Mouse (Mus musculus) MEL (cell line): Measurements from ENCODE around the gene 2810021J22Rik.

Experiments used
- CHD1 ChIP-seq: IDR thresholded peaks from 2 replicates; pipeline ENCODE4 v1.6.1; 2012; ENCODE audit warnings: low read depth, mild to moderate bottlenecking, inconsistent platforms, low read length, improper control_type of control experiment
- CHD2 ChIP-seq: IDR thresholded peaks from 2 replicates; pipeline ENCODE4 v1.6.1; 2011; ENCODE audit warnings: low read length, improper control_type of control experiment
- CTCF ChIP-seq, 3 experiments: IDR thresholded peaks in 2 of 3; conservative IDR thresholded peaks in 1 of 3; 2 replicates each; pipeline ENCODE4 v1.5.1; 2011 to 2012; ENCODE audit warnings: low read length in 3 of 3, low read depth in 2 of 3, mild to moderate bottlenecking in 2 of 3, improper control_type of control experiment in 1 of 3, inconsistent platforms in 1 of 3, mixed read lengths in 1 of 3, moderate library complexity in 1 of 3; ENCODE audit not compliant: control insufficient read depth in 1 of 3, insufficient read depth in 1 of 3, poor library complexity in 1 of 3, severe bottlenecking in 1 of 3
- EP300 ChIP-seq, 2 experiments: IDR thresholded peaks; 2 replicates each; pipeline ENCODE4 v1.6.1; 2011; ENCODE audit warnings: improper control_type of control experiment in 2 of 2, low read length in 2 of 2, low read depth in 1 of 2, mild to moderate bottlenecking in 1 of 2
- JUND ChIP-seq: IDR thresholded peaks from 2 replicates; pipeline ENCODE4 v1.6.1; 2011; ENCODE audit warnings: low read depth, mild to moderate bottlenecking, improper control_type of control experiment, low read length
- MAFK ChIP-seq: IDR thresholded peaks from 2 replicates; pipeline ENCODE4 v1.6.1; 2011; ENCODE audit warnings: low read depth, mild to moderate bottlenecking, low read length, improper control_type of control experiment, borderline replicate concordance
- MAZ ChIP-seq: IDR thresholded peaks from 2 replicates; pipeline ENCODE4 v1.6.1; 2012; ENCODE audit warnings: low read depth, mild to moderate bottlenecking, inconsistent platforms, low read length, improper control_type of control experiment
- MEF2A ChIP-seq: IDR thresholded peaks from 2 replicates; pipeline ENCODE4 v1.6.1; 2014; ENCODE audit warnings: low read depth, mild to moderate bottlenecking, inconsistent platforms, low read length, improper control_type of control experiment; ENCODE audit not compliant: poor library complexity, insufficient replicate concordance, severe bottlenecking; ENCODE audit errors: extremely low read depth
- MXI1 ChIP-seq: IDR thresholded peaks from 2 replicates; pipeline ENCODE4 v1.6.1; 2011; ENCODE audit warnings: mild to moderate bottlenecking, low read depth, low read length, improper control_type of control experiment
- NRF1 ChIP-seq: IDR thresholded peaks from 2 replicates; pipeline ENCODE4 v1.6.1; 2014; ENCODE audit warnings: low read depth, mild to moderate bottlenecking, inconsistent platforms, low read length, improper control_type of control experiment, moderate library complexity; ENCODE audit not compliant: poor library complexity, insufficient read depth, severe bottlenecking
- POLR2A ChIP-seq, 2 experiments: IDR thresholded peaks; 2 replicates each; pipeline ENCODE4 v1.6.1; 2011 to 2012; ENCODE audit warnings: low read length in 2 of 2, mild to moderate bottlenecking in 2 of 2, control low read depth in 1 of 2, improper control_type of control experiment in 1 of 2, low read depth in 1 of 2, moderate library complexity in 1 of 2; ENCODE audit not compliant: control insufficient read depth in 1 of 2, insufficient read depth in 1 of 2, poor library complexity in 1 of 2
- POLR2AphosphoS2 ChIP-seq: IDR thresholded peaks from 2 replicates; pipeline ENCODE4 v1.6.1; 2011; ENCODE audit warnings: low read length, improper control_type of control experiment
- TAL1 ChIP-seq: IDR thresholded peaks from 2 replicates; pipeline ENCODE4 v1.6.1; 2012; ENCODE audit warnings: mild to moderate bottlenecking, inconsistent platforms, low read length, moderate library complexity, mixed read lengths

DNA sequence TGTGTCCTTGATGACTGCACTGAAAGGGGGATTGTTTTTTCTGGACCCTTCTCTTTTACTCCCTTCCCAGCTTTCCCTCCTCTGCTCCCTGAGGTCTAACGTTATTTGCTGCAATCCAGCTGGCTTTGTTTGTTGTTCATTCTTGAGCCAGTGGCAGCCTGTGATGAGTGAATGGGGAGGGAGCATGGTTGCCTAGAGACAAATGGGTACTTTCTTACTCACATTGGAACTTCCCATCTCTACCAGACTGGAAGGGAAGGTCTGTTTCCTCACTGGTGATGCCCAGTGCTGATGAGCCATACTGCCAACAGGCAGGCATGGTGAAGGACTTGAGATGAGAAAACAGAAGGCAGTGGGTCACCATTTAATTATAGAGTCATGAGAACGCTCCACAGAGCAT lies 17.3 kb upstream of the 2810021J22Rik start:
- TF ChIP-seq CHD2 (no peak), POLR2AphosphoS2 (no peak), EP300 (IDR thresholded peaks at IDR 0.05; ENCODE audit: low read depth in 1 of 2, low read length in 2 of 2) (no peak), CHD1 (no peak), MXI1 (no peak), POLR2A (IDR thresholded peaks at IDR 0.05; ENCODE audit: control insufficient read depth in 1 of 2, insufficient read depth in 1 of 2, low read depth in 1 of 2, low read length in 2 of 2, poor library complexity in 1 of 2) (no peak), NRF1 (no peak), CTCF (IDR thresholded peaks at IDR 0.05 in 2 of 3, conservative IDR thresholded peaks at IDR 0.05 in 1 of 3; ENCODE audit: control insufficient read depth in 1 of 3, insufficient read depth in 1 of 3, low read depth in 2 of 3, low read length in 3 of 3, poor library complexity in 1 of 3, severe bottlenecking in 1 of 3) (no peak), JUND (no peak), MEF2A (no peak), TAL1 (no peak), MAZ (no peak), MAFK (no peak)
